Mouse (Mus musculus): ENCODE data around the gene Plxdc1.

Gene Plxdc1

DNA sequence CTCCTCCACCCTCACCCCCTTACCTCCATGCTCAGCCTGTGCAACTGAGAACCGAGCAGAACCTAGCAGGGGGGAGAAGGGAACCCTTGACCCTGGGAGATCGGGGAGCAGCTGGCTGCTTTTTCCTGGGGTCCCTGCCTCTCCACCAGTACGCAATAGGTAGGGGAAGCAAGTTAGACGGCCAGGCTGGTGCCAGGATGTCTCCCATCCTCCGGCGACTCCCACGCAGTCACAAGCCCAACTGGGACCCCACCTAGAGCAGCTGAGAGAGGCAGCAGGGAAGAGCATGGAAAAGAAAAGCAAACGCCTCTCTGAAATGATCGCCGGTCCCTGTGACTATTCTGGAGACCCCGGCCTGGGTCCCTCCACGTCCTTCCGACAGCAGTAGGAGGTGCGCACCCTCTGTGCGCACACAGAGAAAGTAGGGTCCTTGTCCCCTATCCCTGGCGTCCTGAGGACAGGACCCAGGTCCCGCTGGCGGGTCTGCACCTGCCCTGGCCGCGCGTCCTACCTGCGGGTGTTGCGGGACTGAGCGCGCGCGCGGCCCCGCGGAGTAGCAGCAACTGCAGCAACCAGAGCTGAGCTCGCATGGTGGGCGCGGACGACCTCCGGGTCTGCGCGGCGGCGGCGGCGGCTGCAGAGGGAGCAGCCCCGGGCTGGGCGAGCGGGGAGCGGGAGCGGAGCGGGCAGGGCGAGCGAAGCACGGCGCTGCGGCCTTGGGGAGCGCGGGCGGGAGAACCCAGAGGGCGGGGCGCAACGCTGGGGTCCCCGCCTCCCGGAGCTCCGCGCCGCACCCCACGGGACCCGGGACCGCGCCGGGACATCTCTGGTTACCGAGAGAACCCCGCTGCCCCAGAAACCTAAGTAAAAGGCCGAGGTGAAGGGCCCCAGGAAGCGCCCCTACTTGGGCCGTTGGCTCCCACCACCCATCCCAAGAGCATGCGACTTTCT lies at the start of gene Plxdc1:
Gene Plxdc1, minus strand, starts transcription at position 718 of the 951 bp plus-strand sequence.
- DNase-seq: peak; percentile 40 to 58

GRCm38 (mm10) chr11:98035977-98036377 lies 49.7 kb upstream of the Plxdc1 start:
- DNase-seq: peak; percentile 37 to 65

DNA sequence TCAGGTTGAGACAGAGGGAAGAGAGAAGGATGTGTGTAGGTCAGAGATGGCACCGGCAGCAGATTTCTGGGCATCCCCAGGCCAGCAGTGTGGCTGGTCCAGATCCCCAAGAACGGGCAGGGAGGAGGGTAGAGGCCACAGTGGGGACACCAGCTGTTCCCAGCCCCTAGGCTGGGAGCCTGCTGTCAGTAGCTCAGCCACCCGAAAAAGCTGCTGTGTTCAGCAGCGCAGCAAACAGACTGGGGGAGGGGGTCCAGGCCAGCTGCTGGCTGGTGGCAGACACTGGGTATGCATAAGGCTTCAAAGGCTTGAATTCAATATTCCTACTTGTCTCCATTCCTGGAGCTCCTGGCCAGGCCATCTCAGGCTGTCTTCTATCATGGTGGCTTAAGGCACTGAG lies 48.6 kb upstream of the Plxdc1 start:
- peak in 1 of 2 experiments; percentile 71 for DNase-seq

DNA sequence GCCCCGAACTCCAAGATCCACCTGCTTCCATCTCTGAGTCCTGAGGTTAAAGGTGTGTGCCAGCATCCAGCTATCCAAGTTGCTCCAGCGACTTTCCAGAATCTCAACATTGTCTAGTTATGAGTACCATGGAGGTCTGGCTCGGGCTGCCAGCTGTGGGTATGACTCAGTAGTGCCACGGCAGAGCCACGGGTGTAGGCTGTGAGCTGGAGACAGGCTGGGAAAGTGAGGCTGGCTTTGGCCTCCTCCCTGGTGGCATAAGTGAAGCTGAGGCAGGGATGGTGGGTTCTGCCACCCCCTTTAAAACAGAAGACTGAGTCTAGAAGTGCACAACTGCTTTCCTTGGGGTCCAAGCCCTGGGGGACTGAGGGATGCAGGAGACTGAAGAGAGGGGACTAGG lies 47.8 kb upstream of the Plxdc1 start:
- DNase-seq: no peak

GRCm38 (mm10) chr11:98031443-98031770 lies 45.2 kb upstream of the Plxdc1 start:
- peak; percentile 68 to 84 for DNase-seq

DNA sequence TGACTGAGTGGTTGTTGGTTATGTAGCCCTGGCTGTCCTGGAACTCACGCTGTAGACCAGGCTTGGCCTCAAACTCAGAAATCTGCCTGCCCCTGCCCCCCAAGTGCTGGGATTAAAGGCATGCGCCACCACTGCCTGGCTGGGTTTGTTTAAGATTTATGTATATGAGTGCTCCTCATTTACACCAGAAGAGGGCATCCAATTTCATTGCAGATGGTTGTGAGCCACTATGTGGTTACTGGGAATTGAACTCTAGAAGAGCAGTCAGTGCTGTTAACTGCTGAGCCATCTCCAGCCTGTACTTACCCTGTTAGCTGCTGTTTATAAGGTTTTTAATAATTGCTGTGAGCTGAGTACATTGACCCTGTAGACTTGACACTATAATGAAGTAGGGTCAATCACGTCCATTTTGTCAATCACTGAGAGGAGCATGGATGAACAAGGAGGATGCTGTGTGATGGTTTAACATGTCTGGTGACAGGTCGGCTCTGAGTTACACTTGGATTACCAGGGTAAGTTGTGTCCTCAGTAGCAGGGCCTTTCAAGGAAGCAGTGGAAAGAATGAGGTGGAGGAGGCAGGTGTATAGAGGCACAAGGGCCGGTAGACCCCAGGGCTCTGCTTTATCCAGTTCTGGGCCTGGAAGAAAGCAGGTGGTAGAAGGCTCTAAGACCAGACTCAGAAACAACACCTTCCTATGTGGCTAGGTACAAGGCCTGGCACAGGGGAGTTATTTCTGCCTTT lies 44.6 kb upstream of the Plxdc1 start:
- DNase-seq: no peak

DNA sequence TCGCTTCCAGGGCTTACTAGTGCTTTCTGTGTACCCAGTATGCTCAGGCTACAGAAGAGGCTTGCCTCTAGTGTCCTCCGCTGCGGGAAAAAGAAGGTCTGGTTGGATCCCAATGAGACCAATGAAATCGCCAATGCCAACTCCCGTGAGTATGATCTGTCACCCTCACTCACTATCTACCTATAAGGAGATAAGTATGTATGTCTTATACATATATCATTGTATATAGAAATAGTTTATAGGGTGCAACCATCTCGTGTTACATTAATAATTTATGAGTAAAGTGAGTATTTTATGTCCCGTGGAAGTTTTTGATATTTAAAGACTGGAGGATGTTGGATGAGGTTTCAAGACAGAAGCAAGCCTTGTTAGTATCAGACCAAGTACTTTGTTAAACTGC lies 41.5 kb upstream of the Plxdc1 start:
- DNase-seq: no peak

GRCm38 (mm10) chr11:98027297-98027688 lies 41.0 kb upstream of the Plxdc1 start:
- DNase-seq: no peak

- DNase-seq: peak; percentile 94 to 95
Measured at GRCm38 (mm10) chr11:98026570-98027296, 40.5 kb upstream of the Plxdc1 start, which contains the start of gene Rpl19. Gene Rpl19 (plus strand): TSS chr11:98026710.

- DNase-seq: no peak
Measured at GRCm38 (mm10) chr11:98026248-98026569, 40.0 kb upstream of the Plxdc1 start.

GRCm38 (mm10) chr11:98024516-98024915 lies 38.3 kb upstream of the Plxdc1 start:
- no peak for DNase-seq

DNA sequence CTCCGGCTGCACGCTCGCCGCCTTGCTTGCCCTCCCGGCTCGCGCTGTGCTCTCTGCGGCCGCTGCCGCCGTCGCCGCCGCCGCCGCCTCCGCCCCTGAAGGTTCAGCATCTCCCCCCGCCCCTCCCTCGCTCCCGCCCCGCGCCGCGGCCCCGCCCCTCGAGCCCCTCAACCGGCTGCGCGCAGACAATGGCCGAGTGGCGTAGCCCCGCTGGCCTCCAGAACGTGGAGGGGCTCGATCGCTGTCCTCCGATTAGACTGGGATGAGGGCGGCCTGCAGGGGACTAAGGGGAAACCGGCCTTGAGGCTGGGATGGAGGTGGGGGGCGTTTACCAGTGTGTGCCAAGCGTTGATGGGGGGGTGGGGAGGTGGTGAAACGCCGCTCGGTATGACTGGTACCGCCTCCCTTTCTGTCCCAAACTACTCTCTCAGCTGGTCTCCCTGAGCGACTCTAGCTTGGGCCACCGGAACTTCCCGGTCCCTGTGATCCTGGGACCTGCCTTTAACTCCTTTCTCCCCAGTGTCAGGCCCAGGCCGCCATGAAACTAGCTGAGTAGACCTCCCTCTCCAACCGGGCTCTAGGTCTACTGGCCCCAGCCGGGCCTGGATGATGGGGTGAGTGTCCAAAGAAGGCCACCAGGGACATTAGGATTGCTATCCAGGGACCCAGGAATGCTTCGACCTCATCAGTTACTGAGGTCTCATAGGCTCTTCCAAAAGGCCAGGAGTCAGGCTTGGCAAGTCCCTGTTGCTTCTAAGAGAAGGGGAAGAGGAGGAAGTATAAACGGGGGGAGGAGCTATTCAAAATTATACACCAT lies 36.5 kb upstream of the Plxdc1 start, which contains the start of gene Cacnb1:
Gene Cacnb1, minus strand, starts transcription at position 480 of the 817 bp plus-strand sequence.
- peak; percentile 79 to 85 for DNase-seq

GRCm38 (mm10) chr11:98022253-98022554 lies 36.0 kb upstream of the Plxdc1 start:
- no peak for DNase-seq

DNA sequence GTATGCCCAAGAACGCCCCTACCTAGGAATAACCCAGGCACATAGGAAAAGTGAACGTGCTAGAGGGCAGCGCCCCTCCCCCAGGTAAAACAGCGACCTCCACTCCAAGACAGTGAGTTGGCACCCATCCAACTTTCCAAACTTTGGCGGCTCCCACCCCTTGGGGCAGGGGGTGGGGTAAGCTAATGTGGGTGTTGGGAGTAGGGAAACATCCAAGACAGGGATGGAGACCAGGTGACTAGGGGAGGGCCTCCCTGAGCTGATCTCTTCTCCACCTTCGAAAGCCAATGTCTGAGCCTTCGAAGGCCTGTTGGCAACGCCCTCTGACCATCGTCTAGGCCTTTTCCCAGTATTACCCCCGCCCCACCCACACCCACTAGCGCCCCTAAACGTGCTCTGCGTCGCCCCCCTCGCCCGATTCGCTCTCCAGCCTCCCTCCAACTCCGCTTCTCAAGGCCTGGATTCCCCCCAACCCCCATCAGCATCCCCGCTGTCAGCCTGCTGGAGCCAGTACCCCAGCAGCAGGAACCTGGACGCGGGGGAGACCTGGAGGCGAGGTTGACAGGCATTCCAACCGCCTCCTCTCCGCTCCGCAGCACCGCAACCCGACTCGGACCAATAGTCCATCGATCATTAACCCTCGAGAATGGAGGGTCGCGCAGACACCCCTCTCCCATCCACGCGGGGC lies 35.5 kb upstream of the Plxdc1 start:
- DNase-seq: peak; percentile 41 to 53

- no peak for DNase-seq
Measured at GRCm38 (mm10) chr11:98021118-98021517, 34.9 kb upstream of the Plxdc1 start.

DNA sequence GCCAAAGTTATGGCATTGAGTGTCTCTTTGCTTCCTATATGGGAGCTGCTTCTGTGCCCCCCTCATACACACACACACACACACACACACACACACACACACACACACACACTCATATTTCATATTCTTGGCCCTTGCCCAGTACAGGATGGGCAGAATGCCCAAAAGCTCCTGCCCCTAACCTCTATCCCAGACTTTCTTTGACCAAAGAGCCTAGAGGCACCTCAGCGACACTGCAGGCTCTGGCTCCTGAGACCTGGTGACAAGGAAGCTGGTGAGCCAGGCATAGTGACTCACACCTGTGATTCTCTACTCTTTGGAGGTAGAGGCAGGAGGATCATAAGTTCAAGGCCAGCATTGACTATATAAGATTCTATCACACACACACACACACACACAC lies 34.5 kb upstream of the Plxdc1 start:
- DNase-seq: peak in 1 of 2 experiments; percentile 43

- DNase-seq: no peak
Measured at GRCm38 (mm10) chr11:98019883-98020610, 33.8 kb upstream of the Plxdc1 start.

DNA sequence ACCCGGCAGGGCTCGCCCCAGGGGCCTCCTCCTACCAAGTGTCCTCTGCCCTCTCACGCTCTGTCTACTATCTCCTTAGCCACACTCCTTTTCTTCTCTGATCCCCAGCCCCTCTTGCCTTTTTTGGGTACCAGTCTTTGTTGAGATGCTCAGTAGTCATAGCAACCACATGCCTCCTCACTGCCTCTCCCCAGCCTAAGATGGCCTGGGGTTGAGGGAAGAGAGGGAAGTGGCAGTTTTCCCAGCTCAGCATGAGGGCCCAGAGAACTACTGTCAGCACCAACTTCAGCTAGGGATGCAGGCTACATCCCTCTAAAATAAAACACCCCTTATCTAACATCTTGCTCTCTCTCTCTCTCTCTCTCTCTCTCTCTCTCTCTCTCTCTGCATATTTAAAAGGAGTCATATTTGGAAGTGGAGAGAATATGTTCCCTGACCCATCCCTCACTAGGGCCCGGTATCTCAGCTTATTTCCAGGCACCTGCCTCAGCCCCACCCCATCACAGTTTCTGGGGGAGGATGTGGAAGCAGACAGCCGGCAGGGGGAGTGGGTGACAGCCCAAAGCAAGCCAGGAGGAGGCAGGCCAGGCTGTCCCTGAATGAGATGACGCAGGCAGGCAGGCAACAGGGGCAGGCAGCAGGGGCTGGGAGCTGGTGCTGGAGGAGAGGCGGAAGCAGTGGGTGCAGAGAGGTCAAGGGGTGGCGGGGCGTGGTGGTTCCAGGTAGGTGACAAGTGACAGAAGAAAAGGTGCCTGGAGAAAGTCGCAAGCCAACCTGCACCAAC lies 32.8 kb upstream of the Plxdc1 start:
- peak; percentile 56 to 66 for DNase-seq

GRCm38 (mm10) chr11:98018222-98018621 lies 32.0 kb upstream of the Plxdc1 start:
- no peak for DNase-seq

- no peak for DNase-seq
Measured at GRCm38 (mm10) chr11:98016824-98017223, 30.6 kb upstream of the Plxdc1 start.

Measured in lung, postnatal 4 days (tissue).